Mouse (Mus musculus) stomach, embryonic 14.5 days (tissue): ENCODE measurements around the gene Tldc2. TPM values are rescaled to one million over a fixed set of nuclear protein-coding genes. Genes with fewer than 3 reads are reported as not detected.

ENCODE experiments used
- ATAC-seq: fragments of 200-750 bp; cut with Nextera tagmentation; 2 replicates; pipeline ENCODE4 v1.8.0; 2017; ENCODE audit warnings: low read depth, moderate TSS enrichment; ENCODE audit not compliant: insufficient number of reproducible peaks, insufficient read depth, low FRiP score
- H3K27ac ChIP-seq: fragments of 300-500 bp; sonication (generic); 2 replicates; pipeline ENCODE4 v1.5.1; 2014; ENCODE audit warnings: mild to moderate bottlenecking, low read length, moderate library complexity, mixed read lengths
- H3K27me3 ChIP-seq: fragments of 300-500 bp; sonication (generic); 2 replicates; pipeline ENCODE4 v1.6.1; 2014; ENCODE audit warnings: low read length, control low read depth, mixed read lengths; ENCODE audit not compliant: control insufficient read depth, insufficient read depth
- H3K36me3 ChIP-seq: fragments of 300-500 bp; sonication (generic); 2 replicates; pipeline ENCODE4 v1.6.1; 2014; ENCODE audit warnings: mild to moderate bottlenecking, control low read depth, low read length, moderate library complexity, mixed read lengths; ENCODE audit not compliant: control insufficient read depth, insufficient read depth
- H3K4me1 ChIP-seq: fragments of 300-500 bp; sonication (generic); 2 replicates; pipeline ENCODE4 v1.6.1; 2014; ENCODE audit warnings: low read length, control low read depth, mixed read lengths; ENCODE audit not compliant: control insufficient read depth, insufficient read depth
- H3K4me2 ChIP-seq: fragments of 300-500 bp; sonication (generic); replicated peaks from 2 replicates; pipeline ENCODE4 v1.6.1; 2014; ENCODE audit warnings: low read depth, low read length, control low read depth
- H3K4me3 ChIP-seq: fragments of 300-500 bp; sonication (generic); 2 replicates; pipeline ENCODE4 v1.5.1; 2014; ENCODE audit warnings: low read depth, low read length, control low read depth
- H3K9ac ChIP-seq: fragments of 300-500 bp; sonication (generic); replicated peaks from 2 replicates; pipeline ENCODE4 v1.6.1; 2014; ENCODE audit warnings: low read depth, mild to moderate bottlenecking, control low read depth, low read length, moderate library complexity, mixed read lengths
- H3K9me3 ChIP-seq: fragments of 300-500 bp; sonication (generic); 2 replicates; pipeline ENCODE4 v1.6.1; 2016; ENCODE audit warnings: low read depth, low read length, control low read depth; ENCODE audit not compliant: control insufficient read depth
- WGBS: fragments of 180-500 bp; shearing (Covaris S2); extraction: QIAGEN DNeasy Blood & Tissue Kit; methylation state at CpG from one replicate; pipeline ENCODE4 v1.1.7; 2014; 5-methylcytosine and 5-hydroxymethylcytosine counted together
- polyA plus RNA-seq: library from polyadenylated mRNA; unstranded; fragments of >200 nt; fragmentation: Nextera tagmentation; extraction: Ambion mirVana; gene quantifications from 2 replicates; pipeline ENCODE4 v1.2.1, GENCODE M21; 2014

The Tldc2 gene
- polyA plus RNA-seq, 1 experiment from 2014 or later: not detected

GRCm38 (mm10) chr2:157057186-157057585, 29.7 kb upstream of the Tldc2 start:
- Histone ChIP-seq H3K9ac (no peak overlapping the region), H3K36me3 (peaks cover 42% of the 10 kb centered on the region), H3K4me2 (no peak overlapping the region), H3K4me3 (no peak overlapping the region), H3K27ac (no peak overlapping the region), H3K9me3 (no peaks in the 10 kb centered on the region), H3K4me1 (peaks cover 13% of the 10 kb centered on the region; the same call in 1 of the 2 replicates), H3K27me3 (no peaks in the 10 kb centered on the region)
- 90% methylated on average over 3 of the region's 3 CpGs for WGBS
- no peak for ATAC-seq

- Histone ChIP-seq H3K27me3 (no peaks in the 10 kb centered on the region), H3K36me3 (peaks cover 37% of the 10 kb centered on the region), H3K27ac (no peak overlapping the region; the same call in 1 of the 2 replicates), H3K4me2 (no peak overlapping the region), H3K4me3 (no peak overlapping the region), H3K4me1 (peaks cover 13% of the 10 kb centered on the region; the same call in 1 of the 2 replicates), H3K9me3 (no peaks in the 10 kb centered on the region), H3K9ac (no peak overlapping the region)
- no peak for ATAC-seq
- WGBS: 92% methylated on average over 4 of the region's 4 CpGs
Measured at GRCm38 (mm10) chr2:157057758-157058157, 29.1 kb upstream of the Tldc2 start.

- Histone ChIP-seq H3K4me3 (peak overlapping the region; percentile 14; the same call in 1 of the 2 replicates), H3K36me3 (peaks cover 30% of the 10 kb centered on the region), H3K4me1 (peaks cover 16% of the 10 kb centered on the region; the same call in 1 of the 2 replicates), H3K27ac (peak overlapping the region; percentile 91), H3K9ac (no peak overlapping the region), H3K4me2 (peak overlapping the region; percentile 32), H3K27me3 (no peaks in the 10 kb centered on the region), H3K9me3 (no peaks in the 10 kb centered on the region)
- ATAC-seq: peak; percentile 87
- 12% methylated on average over 18 of the region's 18 CpGs for WGBS
Measured at GRCm38 (mm10) chr2:157058342-157058998, 28.4 kb upstream of the Tldc2 start.

- Histone ChIP-seq H3K4me2 (peak overlapping the region; percentile 32), H3K4me3 (no peak overlapping the region), H3K9ac (no peak overlapping the region), H3K9me3 (no peaks in the 10 kb centered on the region), H3K36me3 (peaks cover 25% of the 10 kb centered on the region), H3K4me1 (peaks cover 16% of the 10 kb centered on the region; the same call in 1 of the 2 replicates), H3K27ac (peak overlapping the region; percentile 91; the same call in 1 of the 2 replicates), H3K27me3 (no peaks in the 10 kb centered on the region)
- no peak for ATAC-seq
- WGBS: 60% methylated on average over 8 of the region's 8 CpGs
Measured at GRCm38 (mm10) chr2:157059166-157059565, 27.7 kb upstream of the Tldc2 start.

- Histone ChIP-seq H3K9me3 (no peaks in the 10 kb centered on the region), H3K27me3 (no peaks in the 10 kb centered on the region), H3K27ac (no peak overlapping the region), H3K4me3 (no peak overlapping the region), H3K4me2 (no peak overlapping the region), H3K36me3 (peaks cover 17% of the 10 kb centered on the region; the same call in 1 of the 2 replicates), H3K9ac (no peak overlapping the region), H3K4me1 (peaks cover 16% of the 10 kb centered on the region; the same call in 1 of the 2 replicates)
- 89% methylated on average over 14 of the region's 14 CpGs for WGBS
- no peak for ATAC-seq
Measured at GRCm38 (mm10) chr2:157060037-157060436, 26.8 kb upstream of the Tldc2 start.

GRCm38 (mm10) chr2:157060557-157061305, 26.1 kb upstream of the Tldc2 start:
- Histone ChIP-seq H3K9me3 (no peaks in the 10 kb centered on the region), H3K4me1 (peaks cover 23% of the 10 kb centered on the region; the same call in 1 of the 2 replicates), H3K9ac (no peak overlapping the region), H3K27ac (no peak overlapping the region), H3K4me3 (no peak overlapping the region), H3K36me3 (peaks cover 17% of the 10 kb centered on the region; the same call in 1 of the 2 replicates), H3K4me2 (no peak overlapping the region), H3K27me3 (no peaks in the 10 kb centered on the region)
- WGBS: 87% methylated on average over 11 of the region's 11 CpGs
- no peak for ATAC-seq

- ATAC-seq: no peak
- 69% methylated on average over 4 of the region's 4 CpGs for WGBS
- Histone ChIP-seq H3K9me3 (no peaks in the 10 kb centered on the region), H3K9ac (no peak overlapping the region), H3K36me3 (peaks cover 6% of the 10 kb centered on the region; the same call in 1 of the 2 replicates), H3K4me1 (peaks cover 32% of the 10 kb centered on the region; the same call in 1 of the 2 replicates), H3K4me2 (no peak overlapping the region), H3K4me3 (no peak overlapping the region), H3K27me3 (no peaks in the 10 kb centered on the region), H3K27ac (no peak overlapping the region)
Measured at GRCm38 (mm10) chr2:157063241-157063700, 23.6 kb upstream of the Tldc2 start.

- Histone ChIP-seq H3K36me3 (peaks cover 6% of the 10 kb centered on the region; the same call in 1 of the 2 replicates), H3K27me3 (no peaks in the 10 kb centered on the region), H3K9me3 (no peaks in the 10 kb centered on the region), H3K4me2 (no peak overlapping the region), H3K27ac (no peak overlapping the region), H3K9ac (no peak overlapping the region), H3K4me3 (no peak overlapping the region), H3K4me1 (peaks cover 33% of the 10 kb centered on the region)
- ATAC-seq: no peak
- WGBS: 66% methylated on average over 7 of the region's 7 CpGs
Measured at GRCm38 (mm10) chr2:157064136-157064535, 22.7 kb upstream of the Tldc2 start.
